In the genomic region with DNA sequence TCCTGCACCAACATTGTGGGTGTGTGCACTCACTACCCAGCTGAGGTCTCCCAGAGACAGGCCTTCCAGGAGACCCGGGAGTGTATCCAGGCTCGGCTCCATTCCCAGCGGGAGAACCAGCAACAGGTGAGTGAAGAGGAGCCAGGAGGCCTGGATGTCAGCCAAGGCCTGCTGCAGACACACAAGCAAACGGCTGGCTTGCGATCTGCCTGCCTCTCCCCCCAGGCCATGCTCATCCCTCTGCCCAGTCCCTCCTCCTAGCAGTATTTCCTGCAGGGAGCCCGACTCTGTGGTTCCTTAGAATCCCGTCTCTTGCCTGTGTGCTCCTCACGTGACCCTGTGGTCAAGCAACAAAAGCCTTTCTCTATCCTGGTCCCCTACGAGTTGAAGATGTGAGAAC, we compare ENCODE assay signal across 9 mouse cellular contexts.
DNase-seq lines count a peak whose midpoint lies in the region; ATAC-seq lines count a peak whose summit lies in the region.
"Had no signal": no experiment of that assay in that cellular context is flagged by ENCODE, and none has a peak within 500 bp of the region (broad histone marks: within the 10 kb centered on the region; RNA-seq: fewer than 3 reads in every experiment).

No protein-coding gene starts in this region.

- no peaks in the 10 kb centered on the region for H3K36me3 ChIP-seq in midbrain, embryonic 10.5 days
- no peaks in the 10 kb centered on the region for H3K36me3 ChIP-seq in midbrain, embryonic 11.5 days (ENCODE audit: control insufficient read depth, insufficient read depth, low read length)
- H3K36me3 ChIP-seq: liver, embryonic 13.5 days had no signal

- WGBS in midbrain, embryonic 10.5 days = 64% methylated on average over 9 of the region's 9 CpGs
- WGBS in midbrain, embryonic 11.5 days = 47% methylated on average over 9 of the region's 9 CpGs

- peaks cover 23% of the 10 kb centered on the region for H3K4me1 ChIP-seq in midbrain, embryonic 10.5 days
- no peaks in the 10 kb centered on the region for H3K4me1 ChIP-seq in midbrain, embryonic 11.5 days (ENCODE audit: control insufficient read depth, insufficient read depth, low read length)
- H3K4me1 ChIP-seq: liver, embryonic 13.5 days had no signal

- H3K9ac ChIP-seq in midbrain, embryonic 11.5 days (ENCODE audit: low read length) = no peak overlapping the region
- H3K9ac ChIP-seq: liver, embryonic 13.5 days had no signal

- H3K9me3 ChIP-seq in midbrain, embryonic 10.5 days (replicated peaks) = no peaks in the 10 kb centered on the region
- H3K9me3 ChIP-seq in midbrain, embryonic 11.5 days (ENCODE audit: control insufficient read depth, low read length) = no peaks in the 10 kb centered on the region
- H3K9me3 ChIP-seq: liver, embryonic 13.5 days had no signal

- intact Hi-C loops in gastrocnemius, postnatal 36 days (cut with DNase I) = no loop called here

- DNase-seq in cerebellum, adult 11 months = peak; percentile 44
- no peak for DNase-seq in midbrain, embryonic 10.5 days (ENCODE audit: low spot score)
- no peak for DNase-seq in midbrain, embryonic 11.5 days (ENCODE audit: low spot score, missing footprints)
- peak; percentile 57 to 64 for DNase-seq in gastrocnemius, postnatal 36 days
- peak; percentile 68 for DNase-seq in skeletal muscle tissue, adult 2 months (ENCODE audit: low read depth, low spot score)
- no peak for DNase-seq in left cerebral cortex, adult 11 months (ENCODE audit: low spot score)
- no peak for DNase-seq in B cell, adult 2 months
- DNase-seq: liver, embryonic 13.5 days had no signal

- H3K27ac ChIP-seq in midbrain, embryonic 10.5 days (replicated peaks) = 0 out of 2 replicates have a peak overlapping the region, but pooled peaks have one; percentile 9
- H3K27ac ChIP-seq in midbrain, embryonic 11.5 days (ENCODE audit: low read depth, low read length) = no peak overlapping the region
- H3K27ac ChIP-seq: liver, embryonic 13.5 days had no signal

- H3K4me2 ChIP-seq in midbrain, embryonic 11.5 days = no peak overlapping the region
- H3K4me2 ChIP-seq: liver, embryonic 13.5 days had no signal

- no peaks in the 10 kb centered on the region for H3K27me3 ChIP-seq in midbrain, embryonic 10.5 days (ENCODE audit: low read depth, poor library complexity, severe bottlenecking)
- H3K27me3 ChIP-seq in midbrain, embryonic 11.5 days (ENCODE audit: control insufficient read depth, insufficient read depth, low read length) = no peaks in the 10 kb centered on the region
- H3K27me3 ChIP-seq: liver, embryonic 13.5 days had no signal

- no peak for ATAC-seq in cerebellum, adult (ENCODE audit: insufficient number of reproducible peaks, low FRiP score, low TSS enrichment)
- no peak for ATAC-seq in midbrain, embryonic 11.5 days (ENCODE audit: low FRiP score)

- H3K4me3 ChIP-seq in midbrain, embryonic 10.5 days = no peak overlapping the region
- no peak overlapping the region for H3K4me3 ChIP-seq in midbrain, embryonic 11.5 days (ENCODE audit: low read depth, low read length)
- H3K4me3 ChIP-seq: liver, embryonic 13.5 days had no signal

Comparison
In these comparisons a context has a peak if more than half of its experiments do, and no peak if none do; other contexts are left out.
1. DNase-seq: peak in cerebellum, adult 11 months (single experiment), gastrocnemius, postnatal 36 days (2 of 2) and skeletal muscle tissue, adult 2 months (single experiment); none in midbrain, embryonic 10.5 days (single experiment), midbrain, embryonic 11.5 days (single experiment), left cerebral cortex, adult 11 months (single experiment) and B cell, adult 2 months (0 of 2).